Mouse (Mus musculus): ENCODE measurements around the gene Folr2.

Gene Folr2

DNA sequence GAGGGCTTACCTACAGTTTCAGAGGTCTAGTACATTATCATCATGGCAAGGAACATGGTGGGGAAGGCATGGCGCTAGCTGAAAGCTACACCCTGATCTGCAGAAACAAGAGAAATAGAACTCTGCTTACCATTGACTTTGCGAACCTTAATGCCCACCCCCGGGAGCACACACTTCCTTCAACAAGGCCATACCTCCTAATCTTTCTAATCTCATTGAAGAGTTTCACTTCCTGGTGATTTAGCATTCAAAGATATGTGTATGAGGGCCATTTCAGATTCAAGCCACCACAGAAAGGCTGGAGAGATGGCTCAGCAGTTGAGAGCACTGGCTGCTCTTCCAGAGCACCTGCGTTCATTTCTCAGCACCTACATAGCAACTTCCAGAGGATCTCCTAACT, at the start of gene Folr2:
Folr2 (minus strand) TSS at position 101 of the 400 bp plus-strand sequence.
- DNase-seq = no peak

DNA sequence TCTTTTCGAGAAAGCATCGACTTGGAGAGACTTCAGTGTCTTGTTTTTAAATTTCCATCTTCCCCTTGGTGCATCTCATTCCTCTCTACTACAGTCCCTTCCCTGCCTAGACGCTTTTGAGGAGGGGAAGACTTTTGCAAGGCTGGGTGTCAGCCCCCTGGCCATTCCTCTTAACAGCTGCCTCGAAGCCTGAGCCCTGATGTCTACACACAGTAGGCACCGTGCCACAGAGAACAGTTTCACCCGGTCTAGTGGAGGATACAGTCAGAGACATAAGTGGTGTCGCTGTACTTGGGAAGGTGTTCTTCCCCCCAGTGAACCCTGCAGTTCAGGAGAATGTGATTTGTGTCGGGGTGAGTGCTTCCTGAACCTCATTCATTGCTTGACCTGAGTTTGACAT, 49.7 kb upstream of the Folr2 start:
- DNase-seq = no peak

DNA sequence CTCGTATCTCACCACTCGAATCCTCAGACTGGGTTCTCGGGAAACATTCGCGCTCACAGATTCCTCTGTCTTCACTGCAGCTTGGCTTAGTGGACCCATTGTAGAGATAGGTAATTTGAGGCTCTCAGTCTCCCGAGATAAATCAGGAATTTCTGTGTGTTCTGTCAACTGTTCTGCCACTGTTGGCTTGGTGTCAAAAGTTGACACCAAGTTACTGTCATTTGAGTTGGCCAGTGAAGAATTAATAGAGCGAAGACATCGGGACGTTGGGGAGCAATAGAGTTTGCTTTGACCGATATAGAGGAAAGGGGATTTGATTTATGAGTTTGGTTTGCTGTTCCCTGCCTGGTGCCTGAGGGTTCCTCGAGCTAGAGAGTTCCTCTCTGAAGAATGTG, 49.3 kb upstream of the Folr2 start, which contains the start of gene Tomt:
Tomt (minus strand) TSS at position 73 of the 395 bp plus-strand sequence.
- DNase-seq = no peak

DNA sequence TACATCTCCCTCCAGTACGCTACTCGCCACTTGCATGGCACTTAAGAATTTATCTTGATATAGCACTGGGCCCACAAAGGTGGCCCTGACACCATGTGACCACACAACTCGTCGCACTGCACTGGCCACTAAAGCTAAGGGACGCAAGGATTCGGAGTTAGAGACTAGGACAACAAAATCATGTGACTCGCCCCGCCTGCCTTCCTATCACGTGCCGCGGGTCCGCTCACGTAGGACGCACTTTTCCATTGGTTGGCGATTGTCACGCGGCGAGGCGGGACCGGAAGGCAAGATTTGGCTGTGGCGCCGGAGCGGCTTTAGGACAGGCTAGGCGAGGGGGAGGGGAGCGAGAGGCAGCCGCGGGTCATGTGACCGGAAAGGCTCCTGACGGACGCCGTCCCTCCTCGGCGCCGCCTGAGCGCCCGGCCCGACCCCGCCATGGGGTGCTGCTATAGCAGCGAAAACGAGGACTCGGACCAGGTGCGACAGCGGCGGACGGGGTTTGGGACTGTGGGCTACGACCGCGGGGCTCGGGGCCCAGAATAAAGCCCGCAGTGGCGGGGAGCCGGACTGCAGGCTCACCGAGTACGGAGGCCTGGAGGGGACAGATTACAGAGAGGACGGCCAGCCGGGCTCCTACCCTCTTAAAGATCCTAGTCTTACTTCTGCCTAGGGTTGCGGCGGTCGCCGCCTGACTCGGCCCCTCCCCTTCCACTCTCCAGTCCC, 48.7 kb upstream of the Folr2 start, which contains the start of gene Lamtor1:
Lamtor1 (plus strand) TSS at position 344 of the 726 bp plus-strand sequence.
- DNase-seq = peak; percentile 100

DNA sequence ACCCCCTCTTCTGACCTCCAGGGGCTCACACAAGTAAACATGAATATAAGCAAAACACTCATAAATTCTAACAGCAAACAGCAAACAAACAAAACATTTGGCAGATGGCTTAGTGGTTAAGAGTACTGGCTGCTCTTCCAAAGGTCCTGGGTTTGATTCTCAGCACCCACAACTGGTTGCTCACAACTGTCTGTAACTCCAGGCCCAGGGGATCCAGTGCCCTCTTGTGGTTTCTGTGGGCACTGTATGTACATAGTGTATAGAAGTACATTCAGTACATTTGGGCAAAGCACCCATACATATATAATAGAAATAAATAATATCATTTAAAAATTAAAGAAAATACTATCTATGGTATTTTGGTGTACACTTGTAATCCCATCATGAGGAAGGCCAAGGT, 45.9 kb upstream of the Folr2 start:
- DNase-seq = no peak

DNA sequence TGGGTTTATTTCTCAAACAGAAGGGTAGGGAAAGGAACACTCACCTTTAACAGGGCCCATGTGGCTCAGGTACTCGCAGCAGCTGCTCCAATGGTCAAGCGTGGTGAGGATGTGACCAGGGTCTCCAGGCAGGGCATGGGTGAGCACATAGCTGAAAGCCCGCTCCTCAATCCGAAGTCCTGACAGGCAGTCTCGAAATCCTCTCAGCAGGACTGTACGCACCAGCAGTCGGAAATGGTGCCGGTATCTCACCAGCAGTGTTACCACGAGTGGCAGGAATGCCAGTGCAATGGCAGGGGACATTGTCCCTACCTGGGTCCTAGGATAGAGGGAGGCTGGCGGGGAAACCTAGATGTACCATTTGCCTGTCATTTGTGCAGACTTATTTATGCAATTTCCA, 45.0 kb upstream of the Folr2 start:
- no peak for DNase-seq

DNA sequence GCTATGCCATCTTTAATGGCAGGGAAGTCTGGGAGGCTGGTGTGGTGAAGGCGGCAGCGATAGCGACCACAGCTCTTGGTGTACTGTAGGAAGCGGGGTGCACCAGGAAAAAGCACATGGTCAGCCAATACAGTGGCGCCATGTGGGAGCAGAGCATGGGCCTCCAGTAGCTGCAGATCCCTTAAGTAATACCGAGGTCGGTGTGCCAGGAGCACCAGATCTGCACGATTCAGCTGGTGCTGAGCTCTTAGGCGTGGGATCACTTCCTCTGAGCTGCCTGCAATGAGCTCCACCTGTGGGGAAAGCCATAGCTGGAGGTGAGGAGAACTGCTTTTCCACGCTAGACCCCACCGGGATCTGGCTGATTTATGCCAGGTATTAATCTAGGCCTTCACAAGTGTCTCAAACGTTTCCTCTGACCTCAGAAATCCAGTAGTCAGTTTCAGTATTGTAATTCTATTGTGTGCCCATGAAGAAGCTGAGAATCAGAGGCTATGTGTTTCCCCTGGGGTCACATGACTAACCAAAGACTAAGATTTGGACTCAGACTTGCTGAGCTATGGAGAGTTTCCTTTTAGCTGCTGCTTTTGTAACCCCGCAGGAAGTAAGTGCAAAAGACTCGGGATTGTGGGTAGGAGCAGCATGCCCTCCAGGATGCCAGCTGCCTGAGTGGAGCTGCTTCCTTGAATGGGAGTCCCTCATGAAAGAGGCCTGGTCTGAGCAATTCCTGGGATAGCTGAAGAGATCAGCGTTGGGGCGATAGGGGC, 43.5 kb upstream of the Folr2 start:
- DNase-seq = no peak

DNA sequence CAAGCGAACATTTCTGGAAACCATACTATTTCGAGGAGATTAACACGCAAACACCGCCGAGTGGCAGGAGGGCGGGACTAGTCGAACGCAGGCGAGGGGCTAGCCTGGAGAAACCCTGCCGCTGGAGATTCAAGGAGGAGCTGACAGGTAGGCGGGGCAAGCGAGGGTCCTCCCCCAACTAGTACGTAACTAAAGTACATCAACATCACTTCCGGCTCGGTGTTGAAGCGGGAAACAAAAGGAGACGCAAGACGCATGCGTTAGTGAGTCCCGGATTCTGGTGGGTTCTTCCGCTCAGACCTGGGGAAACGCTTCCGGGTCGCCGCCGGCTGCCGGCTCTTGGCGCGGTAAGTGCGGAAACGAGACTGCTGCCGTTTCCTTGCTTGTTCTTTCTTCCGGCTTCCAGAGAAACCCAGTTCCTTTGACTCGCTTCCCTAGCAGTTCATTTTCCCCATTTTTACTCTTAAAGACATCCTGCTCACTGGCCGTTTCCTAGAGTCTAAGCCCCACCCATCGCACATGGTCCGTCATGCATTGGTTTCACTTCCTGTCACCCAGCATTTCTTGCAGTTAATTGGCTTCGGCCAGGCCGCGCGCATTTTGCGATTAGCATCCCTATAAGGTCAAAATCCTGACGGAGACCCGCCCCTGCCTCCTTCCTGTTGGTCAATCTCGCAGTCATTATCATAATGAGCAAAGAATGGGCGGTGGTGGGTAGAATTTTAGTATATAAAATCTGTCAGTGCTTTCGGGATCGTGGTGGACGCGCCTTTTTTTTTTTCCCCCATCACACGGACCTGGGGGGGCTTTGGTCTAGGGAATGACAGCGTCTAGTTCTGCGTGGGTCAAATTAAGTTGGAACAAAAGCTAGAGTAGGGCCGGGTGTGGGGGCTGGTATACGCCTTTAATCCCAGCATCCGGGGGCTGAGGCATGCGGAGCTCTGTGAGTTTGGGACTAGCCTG, 39.4 kb upstream of the Folr2 start:
- peak; percentile 95 for DNase-seq

DNA sequence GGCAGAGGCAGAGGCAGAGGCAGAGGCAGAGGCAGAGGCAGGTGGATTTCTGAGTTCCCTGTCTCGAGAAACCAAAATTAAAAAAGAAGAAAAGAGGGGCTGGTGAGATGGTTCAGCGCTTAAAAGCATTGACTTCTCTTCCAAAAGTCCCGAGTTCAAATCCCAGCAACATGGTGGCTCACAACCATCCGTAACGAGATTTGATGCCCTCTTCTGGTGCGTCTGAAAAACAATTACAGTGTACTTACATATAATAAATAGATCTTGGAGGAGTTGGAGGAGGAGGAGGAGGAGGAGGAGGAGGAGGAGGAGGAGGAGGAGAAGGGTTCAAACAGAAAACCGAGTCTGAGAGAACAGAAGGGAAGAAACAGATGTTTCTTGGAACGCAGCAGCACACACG, 38.7 kb upstream of the Folr2 start:
- no peak for DNase-seq

DNA sequence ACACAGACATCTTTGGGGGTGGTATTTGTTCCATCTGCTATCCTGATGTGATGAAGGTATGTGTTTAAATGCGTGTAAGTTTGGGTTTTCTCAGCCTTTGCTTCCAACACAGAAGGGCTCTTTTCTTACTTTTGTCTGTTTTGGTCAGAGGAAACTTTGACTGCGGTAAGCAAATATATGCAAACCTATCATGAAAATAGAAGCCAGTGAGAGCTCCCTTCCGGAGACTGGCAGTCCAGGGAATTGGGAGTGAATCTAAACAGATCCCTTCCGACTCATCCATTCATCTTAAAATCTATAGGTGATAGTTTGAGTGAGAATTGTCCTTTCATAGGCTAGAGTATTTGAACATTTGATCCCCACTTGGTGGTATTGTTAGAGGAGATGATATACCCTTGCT, 31.5 kb upstream of the Folr2 start:
- no peak for DNase-seq

DNA sequence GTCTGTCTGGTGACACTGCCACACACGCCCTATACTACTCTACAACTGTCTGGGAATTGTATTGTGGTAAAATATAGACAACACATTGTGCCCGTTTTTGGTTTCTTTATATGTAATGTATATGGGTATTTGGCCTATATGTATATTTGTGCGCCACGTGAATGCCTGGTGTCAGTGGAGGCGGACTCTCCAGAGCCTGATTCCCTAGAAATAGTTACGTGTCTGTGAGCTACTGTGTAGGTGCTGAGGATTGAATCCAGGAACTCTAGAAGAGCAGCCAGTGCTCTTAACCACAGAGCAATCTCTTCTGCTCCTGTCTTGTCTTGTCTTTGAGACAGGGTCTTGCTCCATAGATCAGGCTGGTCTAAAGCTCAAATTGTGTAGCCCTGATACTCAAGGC, 29.3 kb upstream of the Folr2 start:
- no peak for DNase-seq

DNA sequence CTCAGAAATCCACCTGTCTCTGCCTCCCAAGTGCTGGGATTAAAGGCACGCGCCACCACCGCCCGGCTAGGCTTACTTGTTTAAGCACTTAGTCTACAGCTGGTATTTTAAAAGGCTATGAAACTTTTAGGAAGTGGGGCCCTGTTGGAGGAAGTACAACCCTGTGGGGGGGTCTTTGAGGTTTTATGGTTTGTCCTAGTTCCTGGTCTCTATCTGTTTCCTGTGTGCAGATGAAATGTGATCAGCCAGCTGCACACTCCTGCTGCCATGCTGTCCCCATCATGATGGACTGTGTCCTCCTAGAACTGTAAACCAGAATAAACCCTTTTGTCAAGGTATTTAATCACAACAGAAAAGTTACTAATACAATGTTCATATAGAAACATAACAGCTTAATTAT, 27.2 kb upstream of the Folr2 start:
- no peak for DNase-seq

DNA sequence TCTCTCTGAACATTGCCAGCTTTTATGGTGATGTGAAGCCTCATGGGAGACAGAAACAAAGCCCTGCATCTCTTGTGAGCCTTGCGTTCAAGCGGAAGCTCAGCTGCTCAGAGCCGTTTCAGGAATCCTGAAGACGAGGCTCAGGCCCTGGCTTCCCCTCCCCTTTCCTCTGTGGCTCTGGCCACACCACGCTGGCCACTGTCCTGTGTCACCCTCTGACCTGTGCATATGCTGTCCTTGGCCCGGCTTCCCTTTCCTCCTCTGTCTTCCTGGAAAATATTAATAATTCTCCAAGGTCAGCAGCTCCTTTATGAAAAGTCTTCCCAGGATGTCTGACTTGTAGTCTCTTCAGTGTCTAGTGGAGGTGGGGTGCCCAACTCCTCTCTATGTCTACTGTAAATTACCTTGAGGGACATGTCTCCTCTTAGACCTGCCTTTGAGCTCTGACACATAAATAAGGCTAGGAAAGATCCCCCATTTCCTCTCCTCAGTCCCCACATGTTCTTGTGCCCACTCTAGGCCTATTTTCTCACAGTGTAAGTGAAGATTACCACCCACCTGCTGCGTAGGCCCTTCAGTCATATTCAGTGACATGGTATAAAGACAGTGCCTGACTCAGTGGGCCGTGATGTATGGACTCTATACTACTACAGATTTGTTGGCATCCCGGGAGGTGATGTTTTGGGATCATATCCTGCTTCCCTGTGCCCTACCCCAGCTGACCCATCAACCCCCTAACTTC, 25.6 kb upstream of the Folr2 start:
- DNase-seq = no peak

DNA sequence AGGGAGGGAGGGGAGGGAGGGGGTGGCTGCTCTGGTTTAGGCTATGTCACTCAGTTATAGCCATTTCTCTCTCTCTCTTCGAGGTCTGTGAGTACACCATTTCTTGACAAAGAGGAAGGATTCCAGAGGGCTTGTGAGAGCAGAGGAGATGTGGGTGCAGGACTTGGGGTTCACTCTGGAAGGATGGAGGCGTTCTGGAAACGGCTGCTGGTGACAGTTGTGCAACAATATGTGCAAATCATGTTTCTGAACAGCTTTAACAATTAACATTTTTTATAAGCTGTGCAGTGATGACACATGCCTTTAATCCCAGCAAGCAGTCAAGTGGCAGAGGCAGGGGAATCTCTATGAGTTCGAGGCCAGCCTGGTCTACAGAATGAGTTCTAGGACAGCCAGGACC, 23.9 kb upstream of the Folr2 start:
- no peak for DNase-seq

DNA sequence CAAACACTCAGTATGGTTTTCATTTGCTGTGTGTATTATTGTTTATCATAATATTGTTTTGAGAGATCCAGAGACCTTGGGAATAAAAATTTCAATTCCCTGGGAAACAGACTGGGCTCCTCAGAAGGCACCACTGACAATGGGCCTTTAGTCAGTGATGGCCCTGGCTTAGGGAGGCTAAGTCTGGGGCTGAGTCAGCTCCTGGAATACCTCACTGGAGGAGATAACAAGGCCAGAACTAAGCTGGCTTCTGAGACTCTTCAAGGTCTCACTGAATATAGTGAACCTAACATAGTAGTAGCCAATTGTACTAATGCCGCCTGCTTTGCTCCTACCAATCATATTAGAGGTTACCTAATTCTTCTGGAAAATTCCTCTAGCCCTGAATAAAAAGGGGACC, 19.0 kb upstream of the Folr2 start:
- no peak for DNase-seq

DNA sequence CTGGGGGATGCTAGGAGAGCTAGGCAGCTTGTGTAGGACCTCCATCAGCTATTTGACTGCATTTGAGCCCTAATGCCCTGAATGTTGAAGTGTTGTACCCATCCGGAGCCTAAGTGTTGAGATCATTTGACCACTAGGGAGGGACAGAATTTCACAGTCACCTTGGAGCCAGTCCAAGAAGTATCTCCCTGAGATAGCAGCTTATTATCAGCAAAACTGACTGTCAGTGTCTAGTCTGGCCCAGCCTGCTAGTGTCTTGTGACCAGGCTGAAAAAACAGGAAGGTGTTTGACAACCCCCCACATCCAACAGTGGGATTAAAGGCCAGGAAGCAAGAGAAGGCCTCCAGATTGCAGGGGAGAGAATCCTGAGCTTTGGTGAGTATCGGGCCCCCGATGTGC, 14.3 kb upstream of the Folr2 start:
- DNase-seq = no peak

DNA sequence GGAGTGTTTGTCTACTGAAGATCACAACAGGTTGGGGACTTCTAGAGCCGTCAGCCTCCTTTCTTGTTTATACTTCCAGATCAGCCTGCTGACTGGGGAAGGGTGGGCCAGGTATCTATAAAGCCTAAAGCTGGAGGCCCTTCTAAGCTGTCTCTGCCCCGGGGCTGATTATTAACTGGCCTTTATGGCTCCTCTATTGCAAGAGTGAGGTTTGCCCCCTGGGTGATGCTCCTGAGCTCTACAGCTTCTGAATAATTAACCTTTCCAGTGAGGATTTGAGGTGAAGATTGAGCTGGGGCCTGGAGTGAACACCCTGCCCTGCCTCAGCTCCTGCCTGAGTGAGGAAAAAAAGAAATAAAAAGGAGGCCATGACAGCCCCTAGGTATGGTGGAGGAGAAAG, 13.6 kb upstream of the Folr2 start, which contains the start of gene Folr1:
Folr1 (minus strand) TSS at position 160 of the 400 bp plus-strand sequence.
- no peak for DNase-seq

DNA sequence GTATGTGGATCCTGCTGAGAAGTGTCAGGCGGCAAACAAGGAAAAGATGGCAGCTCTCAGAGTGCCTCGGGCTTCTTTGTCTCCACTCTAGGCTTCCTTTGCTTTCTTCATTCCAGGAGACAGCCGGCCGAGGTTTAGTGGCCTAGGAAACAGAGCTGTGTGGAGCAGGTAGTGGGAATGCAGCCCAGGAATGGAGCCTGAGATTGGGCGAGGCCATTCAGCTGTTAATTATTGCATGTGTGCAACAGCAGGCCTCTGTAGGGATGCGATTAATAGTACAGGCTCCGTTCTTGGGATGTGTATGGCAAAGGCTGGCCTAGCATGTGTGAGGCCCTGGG, 12.1 kb upstream of the Folr2 start:
- DNase-seq = no peak

DNA sequence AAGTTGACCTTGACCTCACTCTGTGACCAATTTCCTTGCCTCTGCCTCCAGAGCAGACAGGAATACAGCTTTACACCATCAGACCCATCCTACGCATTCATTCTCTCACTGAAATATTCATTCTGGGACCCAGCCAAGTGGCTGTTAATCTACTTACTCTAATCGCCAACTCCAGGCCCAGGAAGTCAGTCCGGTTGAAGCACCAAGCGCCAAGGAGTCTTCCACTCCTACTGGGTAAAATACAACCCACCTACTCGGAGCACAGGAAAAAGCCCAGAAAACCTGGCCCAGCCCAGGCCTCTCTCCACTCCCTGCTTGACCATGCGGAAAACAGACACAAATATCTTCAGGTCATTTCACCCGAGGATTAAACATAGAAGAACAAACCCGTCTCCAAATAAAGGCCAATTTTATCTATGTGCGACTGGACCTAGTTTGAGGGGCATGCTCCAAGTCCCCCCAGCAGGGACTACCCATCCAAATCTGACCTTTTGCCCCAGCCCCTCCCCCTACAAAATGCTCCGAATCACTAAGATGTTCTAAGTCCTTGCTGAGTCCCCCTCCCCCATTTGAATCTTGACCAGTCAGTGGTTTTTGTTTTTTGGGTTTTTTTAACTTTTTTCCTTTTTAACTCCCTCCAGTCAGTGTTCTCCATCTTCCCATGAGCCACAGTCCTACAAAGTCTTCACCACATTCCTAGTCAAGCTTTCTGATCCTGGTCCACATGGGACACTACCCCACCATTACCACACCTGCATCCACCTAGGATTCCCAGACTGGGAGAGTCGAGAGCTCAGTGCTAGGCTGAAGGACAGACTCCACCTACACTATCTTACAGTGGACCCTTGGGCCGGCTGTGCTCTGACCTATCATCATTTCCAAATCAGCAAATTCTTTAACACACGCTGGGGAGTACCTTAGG, 11.5 kb upstream of the Folr2 start:
- no peak for DNase-seq

DNA sequence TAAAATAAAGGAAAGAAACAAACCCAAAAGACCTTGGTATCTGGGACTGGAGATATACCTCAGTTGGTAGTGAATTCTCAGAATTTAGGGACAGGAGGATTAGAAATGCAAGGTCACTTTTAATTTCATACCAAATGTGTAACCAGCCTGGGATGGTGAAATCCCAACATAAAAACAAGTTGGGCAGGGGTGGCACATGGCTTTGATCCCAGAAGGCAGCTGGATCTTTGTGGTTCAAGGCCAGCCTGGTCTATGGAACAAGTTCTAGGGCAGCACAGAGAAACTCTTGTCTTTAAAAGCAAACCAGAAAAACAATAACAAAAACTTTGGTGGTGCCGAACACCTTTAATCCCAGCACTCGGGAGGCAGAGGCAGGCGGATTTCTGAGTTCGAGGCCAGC, 10.5 kb upstream of the Folr2 start:
- DNase-seq = no peak

DNA sequence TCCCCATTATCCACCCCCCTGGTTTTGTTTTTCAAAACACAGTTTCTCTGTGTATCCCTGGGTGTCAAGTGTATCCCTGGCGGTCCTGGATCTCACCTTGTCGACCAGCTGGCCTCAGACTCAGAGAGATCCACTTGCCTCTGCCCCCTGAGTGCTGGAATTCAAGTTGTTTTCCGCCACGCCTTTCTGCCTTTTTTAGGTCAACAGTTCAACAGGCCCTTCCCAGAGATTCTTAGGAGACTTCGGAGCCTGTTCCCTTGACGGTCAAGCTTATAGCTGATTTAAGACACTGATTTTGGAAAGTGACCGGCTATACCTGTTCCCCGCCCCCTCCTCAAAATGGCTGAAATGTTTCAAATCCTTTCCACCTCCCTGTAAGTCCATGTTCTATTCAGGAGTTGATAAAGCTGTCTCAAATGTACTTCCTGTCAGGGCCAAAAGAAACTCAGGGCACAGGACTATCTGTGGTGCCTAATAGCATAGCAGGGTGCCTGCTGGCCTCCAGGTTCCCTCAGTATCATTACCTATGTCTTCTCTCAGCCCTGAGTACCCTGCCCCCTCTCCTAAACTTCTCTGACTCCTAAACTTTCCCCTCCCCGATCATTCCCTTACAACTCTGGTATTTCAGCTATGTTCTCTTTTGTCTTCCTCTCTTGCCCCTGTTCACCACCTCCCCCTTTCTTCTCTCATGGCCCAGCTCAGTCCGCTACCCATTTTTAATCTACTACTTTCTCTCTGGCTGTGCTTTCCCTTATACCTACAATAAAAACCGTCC, 9.7 kb upstream of the Folr2 start:
- DNase-seq = no peak
